Mouse (Mus musculus): ENCODE data around the gene Sh3rf1.

DNA sequence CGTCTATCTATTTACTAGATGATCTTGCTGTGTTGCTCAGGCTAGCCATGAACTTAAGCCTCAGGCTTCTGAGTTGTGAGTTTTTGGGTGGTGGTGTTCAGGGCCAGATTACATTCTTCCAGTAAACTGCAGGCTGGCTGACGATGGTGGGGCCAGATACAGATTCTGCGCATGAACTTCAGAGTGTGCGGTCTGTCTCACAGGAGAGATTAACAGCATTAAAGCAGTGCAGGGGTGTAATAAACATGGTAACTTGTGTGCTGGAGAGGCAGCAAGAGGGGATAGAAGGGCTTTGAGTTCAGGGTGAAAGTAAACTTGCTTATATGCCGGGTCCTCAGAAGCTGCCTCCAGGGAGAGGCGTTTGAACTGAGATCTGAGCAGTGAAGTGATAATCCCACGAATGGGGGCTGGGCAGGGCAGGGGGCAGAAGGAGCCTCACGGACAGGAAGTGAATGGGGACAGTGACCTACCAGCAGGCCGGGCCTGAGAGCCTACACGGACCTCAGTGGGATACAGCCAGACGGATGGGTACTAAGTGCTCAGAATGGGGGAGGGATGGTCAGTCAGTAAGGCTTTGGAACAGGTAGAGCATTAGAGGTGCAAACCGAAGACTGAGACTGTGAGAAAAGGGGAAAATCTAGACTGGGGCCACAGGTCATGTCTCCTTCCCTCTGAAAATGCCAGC, 6.0 kb downstream of the Sh3rf1 start:
- TF ChIP-seq CTCF (IDR thresholded peaks at IDR 0.05; ENCODE audit: low read depth) (no peak), EP300 (optimal IDR thresholded peaks at IDR 0.05) (no peak)
